8 mouse cellular contexts compared by ENCODE assay signal in the genomic region with DNA sequence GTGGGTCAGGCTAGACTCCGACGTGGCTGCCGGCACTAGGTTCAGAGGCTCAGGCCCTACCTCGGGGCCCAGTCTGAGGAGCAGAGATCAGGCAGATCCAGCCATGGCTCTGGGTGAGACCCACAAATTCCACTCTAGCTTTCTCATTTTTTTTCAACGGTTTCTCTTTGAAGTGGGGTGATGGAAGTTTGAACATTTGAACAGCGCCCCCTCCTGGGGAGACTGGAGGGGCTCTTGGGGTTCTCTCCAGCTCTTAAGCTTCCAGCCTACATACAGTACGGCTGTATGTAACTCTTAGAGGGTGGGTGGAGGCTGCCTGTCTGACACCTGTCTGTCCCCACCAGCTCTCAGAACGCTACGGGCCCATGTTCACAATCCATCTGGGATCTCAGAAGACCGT. TPM values are rescaled to one million over a fixed set of nuclear protein-coding genes. Genes with fewer than 3 reads are reported as not detected.
DNase-seq lines count a peak whose midpoint lies in the region; ATAC-seq and TF ChIP-seq lines count a peak whose summit lies in the region.
"Had no signal": no experiment of that assay in that cellular context is flagged by ENCODE, and none has a peak within 500 bp of the region (broad histone marks: within the 10 kb centered on the region; RNA-seq: fewer than 3 reads in every experiment).

No protein-coding gene starts in this region.

- H3K36me3 ChIP-seq in midbrain, embryonic 10.5 days, result 0 out of 2 replicates have a peak, but pooled peaks cover 2% of the 10 kb centered on the region
- H3K36me3 ChIP-seq in midbrain, embryonic 16.5 days (ENCODE audit: control insufficient read depth, insufficient read depth, low read length), result no peaks in the 10 kb centered on the region
- no peaks in the 10 kb centered on the region for H3K36me3 ChIP-seq in intestine, embryonic 16.5 days (ENCODE audit: control insufficient read depth, insufficient read depth, low read length)
- no peaks in the 10 kb centered on the region for H3K36me3 ChIP-seq in heart, embryonic 10.5 days
- H3K36me3 ChIP-seq: liver, embryonic 15.5 days had no signal

- peaks cover 14% of the 10 kb centered on the region for H3K4me1 ChIP-seq in midbrain, embryonic 10.5 days
- H3K4me1 ChIP-seq in midbrain, embryonic 16.5 days (ENCODE audit: control insufficient read depth, insufficient read depth, low read length), result no peaks in the 10 kb centered on the region
- no peaks in the 10 kb centered on the region for H3K4me1 ChIP-seq in bone marrow, adult 2 months (ENCODE audit: control insufficient read depth, insufficient read depth, low read length)
- H3K4me1 ChIP-seq in intestine, embryonic 16.5 days (ENCODE audit: control insufficient read depth, insufficient read depth, low read length), result peaks cover 33% of the 10 kb centered on the region
- H3K4me1 ChIP-seq in heart, embryonic 10.5 days, result peaks cover 25% of the 10 kb centered on the region

- no peak overlapping the region for H3K4me2 ChIP-seq in midbrain, embryonic 16.5 days (ENCODE audit: low read length)
- peak overlapping the region; percentile 63 for H3K4me2 ChIP-seq in intestine, embryonic 16.5 days (ENCODE audit: low read depth, low read length)
- H3K4me2 ChIP-seq: liver, embryonic 15.5 days had no signal

- ATAC-seq in midbrain, embryonic 16.5 days, result no peak
- peak; percentile 24 for ATAC-seq in intestine, embryonic 16.5 days

- DNase-seq in midbrain, embryonic 10.5 days (ENCODE audit: low spot score), result peak; percentile 30
- peak; percentile 77 for DNase-seq in thymus, postnatal 14 days
- no peak for DNase-seq in left cerebral cortex, adult 11 months (ENCODE audit: low spot score)
- no peak for DNase-seq in heart, embryonic 10.5 days (ENCODE audit: low spot score)

- no peak overlapping the region for H3K27ac ChIP-seq in midbrain, embryonic 10.5 days (replicated peaks)
- H3K27ac ChIP-seq in midbrain, embryonic 16.5 days (ENCODE audit: low read length), result no peak overlapping the region
- no peak overlapping the region for H3K27ac ChIP-seq in bone marrow, adult 2 months (ENCODE audit: control insufficient read depth, insufficient read depth, low read depth, low read length, poor library complexity)
- H3K27ac ChIP-seq in intestine, embryonic 16.5 days (ENCODE audit: low read length), result peak overlapping the region; percentile 89
- no peak overlapping the region for H3K27ac ChIP-seq in heart, embryonic 10.5 days
- H3K27ac ChIP-seq: liver, embryonic 15.5 days had no signal

- peak; percentile 28; the same call in 1 of the 2 replicates for TF ChIP-seq CTCF in bone marrow, adult 2 months (IDR thresholded peaks at IDR 0.05; ENCODE audit: control insufficient read depth, insufficient read depth, low read length)

- TF ChIP-seq POLR2A in bone marrow, adult 2 months (IDR thresholded peaks at IDR 0.05; ENCODE audit: borderline replicate concordance, control insufficient read depth, low read depth, low read length), result no peak

- H3K9ac ChIP-seq in midbrain, embryonic 16.5 days (ENCODE audit: low read depth, low read length), result no peak overlapping the region
- peak overlapping the region; percentile 76 for H3K9ac ChIP-seq in intestine, embryonic 16.5 days (ENCODE audit: low read depth, low read length)
- H3K9ac ChIP-seq: liver, embryonic 15.5 days had no signal

- H3K27me3 ChIP-seq in midbrain, embryonic 10.5 days (ENCODE audit: low read depth, poor library complexity, severe bottlenecking), result peaks cover 13% of the 10 kb centered on the region
- no peaks in the 10 kb centered on the region for H3K27me3 ChIP-seq in midbrain, embryonic 16.5 days (ENCODE audit: control insufficient read depth, insufficient read depth, low read depth, low read length)
- no peaks in the 10 kb centered on the region for H3K27me3 ChIP-seq in intestine, embryonic 16.5 days (replicated peaks; ENCODE audit: control insufficient read depth, insufficient read depth, low read length)
- peaks cover 69% of the 10 kb centered on the region for H3K27me3 ChIP-seq in heart, embryonic 10.5 days (ENCODE audit: insufficient read depth, poor library complexity, severe bottlenecking)

- H3K9me3 ChIP-seq in midbrain, embryonic 10.5 days (replicated peaks), result no peaks in the 10 kb centered on the region
- no peaks in the 10 kb centered on the region for H3K9me3 ChIP-seq in midbrain, embryonic 16.5 days (replicated peaks; ENCODE audit: control insufficient read depth, low read length, poor library complexity, severe bottlenecking)
- H3K9me3 ChIP-seq in intestine, embryonic 16.5 days (ENCODE audit: control insufficient read depth, low read length), result no peaks in the 10 kb centered on the region
- H3K9me3 ChIP-seq in heart, embryonic 10.5 days, result no peaks in the 10 kb centered on the region
- H3K9me3 ChIP-seq: liver, embryonic 15.5 days had no signal

- 64% methylated on average over 10 of the region's 10 CpGs for WGBS in midbrain, embryonic 10.5 days
- 59% methylated on average over 10 of the region's 10 CpGs for whole genome bisulfite sequencing in midbrain, embryonic 16.5 days
- 51% methylated on average over 10 of the region's 10 CpGs for WGBS in bone marrow, adult 2 months
- 43% methylated on average over 10 of the region's 10 CpGs for WGBS in intestine, embryonic 16.5 days
- WGBS in heart, embryonic 10.5 days, result 57% methylated on average over 10 of the region's 10 CpGs

- no peak overlapping the region for H3K4me3 ChIP-seq in midbrain, embryonic 10.5 days
- no peak overlapping the region for H3K4me3 ChIP-seq in midbrain, embryonic 16.5 days (ENCODE audit: low read depth, low read length)
- no peak overlapping the region for H3K4me3 ChIP-seq in bone marrow, adult 2 months (replicated peaks; ENCODE audit: control insufficient read depth, low read depth, low read length)
- H3K4me3 ChIP-seq in intestine, embryonic 16.5 days (ENCODE audit: low read length), result peak overlapping the region; percentile 55
- H3K4me3 ChIP-seq in heart, embryonic 10.5 days, result no peak overlapping the region
- H3K4me3 ChIP-seq: liver, embryonic 15.5 days had no signal

RNA-seq across cellular contexts. Expression of a gene that starts 1.1 kb away (rescaled TPM):
- polyA plus RNA-seq in midbrain, embryonic 10.5 days (2016; fragmentation: Nextera tagmentation; extraction: Ambion mirVana), result not detected in 2 replicates
- polyA plus RNA-seq in midbrain, embryonic 16.5 days (2015; fragmentation: Nextera tagmentation; extraction: Ambion mirVana), result not detected in 2 replicates
- polyA plus RNA-seq in bone marrow, adult 2 months (2011; ENCODE audit: insufficient read depth, insufficient read length, low replicate concordance, missing spikeins), result not detected in 2 replicates
- 33.9 and 44.0 TPM in 2 replicates for polyA plus RNA-seq in intestine, embryonic 16.5 days (2015; fragmentation: Nextera tagmentation; extraction: Ambion mirVana)
- not detected in 2 replicates for polyA plus RNA-seq in heart, embryonic 10.5 days (2016; fragmentation: Nextera tagmentation; extraction: Ambion mirVana)
- polyA plus RNA-seq: liver, embryonic 15.5 days had no signal

RNA-seq across cellular contexts. Expression of a gene that starts 2.3 kb away (rescaled TPM):
- 123 and 134 TPM in 2 replicates for polyA plus RNA-seq in midbrain, embryonic 10.5 days (2016; fragmentation: Nextera tagmentation; extraction: Ambion mirVana)
- polyA plus RNA-seq in midbrain, embryonic 16.5 days (2015; fragmentation: Nextera tagmentation; extraction: Ambion mirVana), result 102 and 105 TPM in 2 replicates
- polyA plus RNA-seq in bone marrow, adult 2 months (2011; ENCODE audit: insufficient read depth, insufficient read length, low replicate concordance, missing spikeins), result 27.6 and 39.3 TPM in 2 replicates
- polyA plus RNA-seq in intestine, embryonic 16.5 days (2015; fragmentation: Nextera tagmentation; extraction: Ambion mirVana), result 183 and 195 TPM in 2 replicates
- 76.3 and 93.2 TPM in 2 replicates for polyA plus RNA-seq in heart, embryonic 10.5 days (2016; fragmentation: Nextera tagmentation; extraction: Ambion mirVana)

RNA-seq across cellular contexts. Expression of a gene that starts 24.0 kb away (rescaled TPM):
- 1.7 and 2.0 TPM in 2 replicates for polyA plus RNA-seq in midbrain, embryonic 10.5 days (2016; fragmentation: Nextera tagmentation; extraction: Ambion mirVana)
- polyA plus RNA-seq in midbrain, embryonic 16.5 days (2015; fragmentation: Nextera tagmentation; extraction: Ambion mirVana), result 2.5 and 2.9 TPM in 2 replicates
- polyA plus RNA-seq in bone marrow, adult 2 months (2011; ENCODE audit: insufficient read depth, insufficient read length, low replicate concordance, missing spikeins), result 14.6 and 20.1 TPM in 2 replicates
- polyA plus RNA-seq in intestine, embryonic 16.5 days (2015; fragmentation: Nextera tagmentation; extraction: Ambion mirVana), result 2.3 and 2.5 TPM in 2 replicates
- polyA plus RNA-seq in heart, embryonic 10.5 days (2016; fragmentation: Nextera tagmentation; extraction: Ambion mirVana), result 5.6 and 5.7 TPM in 2 replicates

RNA-seq across cellular contexts. Expression of a gene that starts 28.1 kb away (rescaled TPM):
- polyA plus RNA-seq in midbrain, embryonic 10.5 days (2016; fragmentation: Nextera tagmentation; extraction: Ambion mirVana), result 0.37 and 0.53 TPM in 2 replicates
- 66.9 and 68.5 TPM in 2 replicates for polyA plus RNA-seq in midbrain, embryonic 16.5 days (2015; fragmentation: Nextera tagmentation; extraction: Ambion mirVana)
- 12.1 and 26.4 TPM in 2 replicates for polyA plus RNA-seq in bone marrow, adult 2 months (2011; ENCODE audit: insufficient read depth, insufficient read length, low replicate concordance, missing spikeins)
- polyA plus RNA-seq in intestine, embryonic 16.5 days (2015; fragmentation: Nextera tagmentation; extraction: Ambion mirVana), result 5.3 and 6.3 TPM in 2 replicates
- 1.1 and 1.2 TPM in 2 replicates for polyA plus RNA-seq in heart, embryonic 10.5 days (2016; fragmentation: Nextera tagmentation; extraction: Ambion mirVana)

RNA-seq across cellular contexts. Expression of a gene that starts 51.6 kb away (rescaled TPM):
- polyA plus RNA-seq in midbrain, embryonic 10.5 days (2016; fragmentation: Nextera tagmentation; extraction: Ambion mirVana), result 0.32 and 0.39 TPM in 2 replicates
- polyA plus RNA-seq in midbrain, embryonic 16.5 days (2015; fragmentation: Nextera tagmentation; extraction: Ambion mirVana), result 0.14 and 0.39 TPM in 2 replicates
- polyA plus RNA-seq in bone marrow, adult 2 months (2011; ENCODE audit: insufficient read depth, insufficient read length, low replicate concordance, missing spikeins), result 0.88 and 4.0 TPM in 2 replicates
- polyA plus RNA-seq in intestine, embryonic 16.5 days (2015; fragmentation: Nextera tagmentation; extraction: Ambion mirVana), result 0.87 and 1.0 TPM in 2 replicates
- polyA plus RNA-seq in heart, embryonic 10.5 days (2016; fragmentation: Nextera tagmentation; extraction: Ambion mirVana), result 0.28 and 0.45 TPM in 2 replicates

Comparison
In these comparisons a context has a peak if more than half of its experiments do, and no peak if none do; other contexts are left out.
1. DNase-seq: peak in midbrain, embryonic 10.5 days (single experiment) and thymus, postnatal 14 days (single experiment); none in left cerebral cortex, adult 11 months (single experiment) and heart, embryonic 10.5 days (single experiment).
2. RNA of a gene that starts 1.1 kb away (polyA plus RNA-seq): 33.9 to 44.0 TPM in intestine, embryonic 16.5 days; not detected in heart, embryonic 10.5 days, not detected in midbrain, embryonic 10.5 days, not detected in midbrain, embryonic 16.5 days and not detected in bone marrow, adult 2 months; every median in the first group is over 10 times any median in the second.